Mouse (Mus musculus) liver, adult (tissue): ENCODE measurements at regions not wholly inside any gene's neighbourhood (a gene's known extent, or its start where the extent isn't known, plus 50 kb on each side); places are given as distances from the start of the nearest gene placed in this dataset.

Experiments used
- GATA4 ChIP-seq: IDR thresholded peaks from 2 replicates; pipeline ENCODE4 v1.6.1; 2014; ENCODE audit warnings: mild to moderate bottlenecking, low read length; ENCODE audit not compliant: insufficient replicate concordance

DNA sequence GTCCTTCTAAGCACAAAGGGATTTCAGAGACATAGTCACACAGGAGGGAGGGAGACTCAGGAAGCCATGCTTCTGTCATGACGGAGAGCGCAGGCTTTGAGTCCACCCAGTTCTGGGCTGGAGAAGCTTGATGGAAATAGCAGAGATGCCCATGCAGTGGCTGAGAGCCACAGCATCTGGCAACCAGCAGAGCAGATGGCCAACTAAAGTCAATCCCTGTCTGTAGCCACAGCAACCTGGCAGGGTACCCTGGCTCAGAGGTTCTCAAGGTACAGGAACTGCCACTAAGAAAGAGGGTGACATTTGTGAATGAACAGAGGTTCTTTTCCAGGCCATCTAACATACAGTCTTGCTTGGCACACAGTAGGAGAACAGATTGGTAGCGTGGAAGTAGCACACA lies 61.7 kb upstream of the Syt13 start:
- TF ChIP-seq GATA4, result no peak

DNA sequence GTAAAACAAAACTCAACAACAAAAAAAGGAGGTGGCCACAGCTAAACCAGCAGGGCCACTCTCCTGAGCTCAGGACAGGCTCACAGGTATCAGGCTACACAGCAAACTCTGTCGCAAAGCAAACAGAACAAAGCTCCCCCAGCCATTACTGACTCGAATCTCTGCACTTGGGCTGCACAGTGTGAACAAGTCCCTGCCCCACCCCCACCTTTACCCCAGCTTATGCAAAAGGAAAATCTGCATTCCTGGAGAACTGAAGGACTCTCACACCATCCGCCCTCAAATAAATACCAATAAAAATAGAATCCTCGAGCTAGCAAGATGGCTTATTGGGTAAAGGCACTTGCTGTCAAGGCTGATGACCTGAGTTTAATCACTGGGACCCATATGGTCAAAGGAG lies 60.6 kb upstream of the Syt13 start:
- no peak for TF ChIP-seq GATA4

DNA sequence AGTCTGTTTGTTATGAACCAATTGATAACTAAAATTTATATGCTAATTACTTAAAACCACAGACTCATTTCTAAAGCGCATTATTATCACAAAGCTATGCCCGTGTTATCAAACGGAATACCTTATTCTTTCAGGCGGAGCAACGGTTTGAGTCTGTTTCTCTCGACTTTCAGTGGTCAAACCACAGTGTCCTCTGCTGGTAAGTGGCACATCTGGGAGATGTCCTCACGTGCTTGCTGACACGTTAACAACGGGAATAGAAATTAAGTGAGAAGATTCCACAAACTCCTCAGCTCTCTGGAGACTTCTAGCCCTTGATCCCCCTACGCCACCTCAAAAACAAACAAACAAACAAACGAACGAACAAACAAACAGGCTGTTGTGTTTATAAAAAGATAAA lies 58.9 kb upstream of the Syt13 start:
- no peak for TF ChIP-seq GATA4

GRCm38 (mm10) chr2:92860502-92861197 lies 54.2 kb upstream of the Syt13 start:
- TF ChIP-seq GATA4, result no peak
